8 mouse cellular contexts compared by ENCODE assay signal in the genomic region with DNA sequence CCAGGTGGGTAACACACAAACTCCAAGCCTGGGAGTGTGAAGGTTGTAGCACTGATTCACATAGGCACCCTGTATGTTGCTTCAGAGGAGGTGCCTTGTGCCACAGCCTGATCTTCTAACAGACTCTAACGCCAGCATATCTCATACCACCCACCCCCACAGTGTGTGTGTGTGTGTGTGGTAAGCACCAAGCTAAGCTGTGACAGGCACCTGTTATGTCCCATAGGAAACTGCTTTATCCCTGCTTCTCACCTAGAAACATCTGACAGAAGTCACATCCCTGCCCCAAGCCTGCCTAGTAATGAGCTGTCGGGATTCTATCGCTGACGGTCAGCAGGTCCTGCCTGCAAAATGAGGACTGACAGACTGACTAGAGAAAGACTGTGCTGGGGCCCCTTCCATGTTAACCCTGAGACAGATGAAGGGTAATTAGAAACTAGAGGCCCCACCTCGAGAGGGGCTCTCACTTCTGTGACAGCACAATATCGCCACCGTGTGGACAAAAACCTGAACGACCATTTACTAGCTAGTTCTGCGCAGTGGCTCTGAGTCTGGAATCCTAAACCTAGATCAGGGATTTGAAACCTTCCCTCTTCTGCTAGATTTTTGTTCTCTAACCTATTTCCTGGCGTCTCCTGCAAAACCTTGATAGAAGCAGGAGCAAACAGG. TPM values are rescaled to one million over a fixed set of nuclear protein-coding genes. Genes with fewer than 3 reads are reported as not detected.
DNase-seq lines count a peak whose midpoint lies in the region; ATAC-seq and TF ChIP-seq lines count a peak whose summit lies in the region.

No protein-coding gene starts in this region.

- no peak overlapping the region for H3K9ac ChIP-seq in hindbrain, postnatal 0 days (replicated peaks; ENCODE audit: low read length)

- DNase-seq in cerebellum, adult 11 months, result peak; percentile 47
- no peak for DNase-seq in cerebellum, adult 11-12 months
- DNase-seq in c-Kit-positive CD71-positive TER-119-positive erythroid progenitor cells, embryonic 14.5 days (ENCODE audit: low spot score), result peak; percentile 48
- peak; percentile 91 for DNase-seq in hindbrain, postnatal 0 days (ENCODE audit: low spot score)
- peak; percentile 47 to 65 for DNase-seq in layer of hippocampus, postnatal 36 days
- DNase-seq in midbrain, embryonic 10.5 days (ENCODE audit: low spot score), result peak; percentile 69
- DNase-seq in spleen, postnatal 10 days (ENCODE audit: low spot score in 2 of 2), result peak; percentile 50 to 78

- no peaks in the 10 kb centered on the region for H3K4me1 ChIP-seq in hindbrain, postnatal 0 days (ENCODE audit: insufficient read depth, low read length)
- peaks cover 4% of the 10 kb centered on the region for H3K4me1 ChIP-seq in midbrain, embryonic 10.5 days

- no peaks in the 10 kb centered on the region for H3K27me3 ChIP-seq in hindbrain, postnatal 0 days (ENCODE audit: insufficient read depth, low read length)
- H3K27me3 ChIP-seq in midbrain, embryonic 10.5 days (ENCODE audit: low read depth, poor library complexity, severe bottlenecking), result peaks cover 19% of the 10 kb centered on the region

- H3K9me3 ChIP-seq in hindbrain, postnatal 0 days (ENCODE audit: low read length), result no peaks in the 10 kb centered on the region
- no peaks in the 10 kb centered on the region for H3K9me3 ChIP-seq in midbrain, embryonic 10.5 days (replicated peaks)

- H3K36me3 ChIP-seq in hindbrain, postnatal 0 days (ENCODE audit: insufficient read depth, low read length), result no peaks in the 10 kb centered on the region
- H3K36me3 ChIP-seq in midbrain, embryonic 10.5 days, result no peaks in the 10 kb centered on the region

- H3K27ac ChIP-seq in hindbrain, postnatal 0 days, result no peak overlapping the region
- no peak overlapping the region for H3K27ac ChIP-seq in midbrain, embryonic 10.5 days (replicated peaks)

- TF ChIP-seq CTCF in hindbrain, postnatal 0 days (IDR thresholded peaks at IDR 0.05; ENCODE audit: low read depth), result peak; percentile 87

- 18% methylated on average over 10 of the region's 10 CpGs for WGBS in hindbrain, postnatal 0 days
- WGBS in midbrain, embryonic 10.5 days, result 23% methylated on average over 10 of the region's 10 CpGs

- no peak overlapping the region for H3K4me3 ChIP-seq in hindbrain, postnatal 0 days (ENCODE audit: low read length)
- no peak overlapping the region for H3K4me3 ChIP-seq in midbrain, embryonic 10.5 days

- peak; percentile 74 for ATAC-seq in frontal cortex, adult (ENCODE audit: low TSS enrichment)
- peak; percentile 61 for ATAC-seq in hindbrain, postnatal 0 days

- no peak overlapping the region for H3K4me2 ChIP-seq in hindbrain, postnatal 0 days (ENCODE audit: low read depth, low read length)

RNA-seq across cellular contexts. Expression of gene St14, which starts 45.4 kb away (rescaled TPM):
- total RNA-seq in hindbrain, postnatal 0 days (2014; rRNA removed), result 1.1 TPM in 2 replicates
- polyA plus RNA-seq in hindbrain, postnatal 0 days (2015; fragmentation: Nextera tagmentation; extraction: Ambion mirVana), result 0.84 and 0.90 TPM in 2 replicates
- under 1 TPM; 0.43 to 0.60 TPM for total RNA-seq in layer of hippocampus, postnatal 36 days (2021)
- polyA plus RNA-seq in midbrain, embryonic 10.5 days (2016; fragmentation: Nextera tagmentation; extraction: Ambion mirVana), result 2.5 and 2.7 TPM in 2 replicates

RNA-seq across cellular contexts. Expression of gene Zbtb44, which starts 55.8 kb away (rescaled TPM):
- total RNA-seq in hindbrain, postnatal 0 days (2014; rRNA removed), result 13.7 and 18.6 TPM in 2 replicates
- 3.8 and 4.1 TPM in 2 replicates for polyA plus RNA-seq in hindbrain, postnatal 0 days (2015; fragmentation: Nextera tagmentation; extraction: Ambion mirVana)
- 10 to 100 TPM; 42.0 to 42.1 TPM for total RNA-seq in layer of hippocampus, postnatal 36 days (2021)
- polyA plus RNA-seq in midbrain, embryonic 10.5 days (2016; fragmentation: Nextera tagmentation; extraction: Ambion mirVana), result 3.6 and 4.4 TPM in 2 replicates
